In the genomic region with DNA sequence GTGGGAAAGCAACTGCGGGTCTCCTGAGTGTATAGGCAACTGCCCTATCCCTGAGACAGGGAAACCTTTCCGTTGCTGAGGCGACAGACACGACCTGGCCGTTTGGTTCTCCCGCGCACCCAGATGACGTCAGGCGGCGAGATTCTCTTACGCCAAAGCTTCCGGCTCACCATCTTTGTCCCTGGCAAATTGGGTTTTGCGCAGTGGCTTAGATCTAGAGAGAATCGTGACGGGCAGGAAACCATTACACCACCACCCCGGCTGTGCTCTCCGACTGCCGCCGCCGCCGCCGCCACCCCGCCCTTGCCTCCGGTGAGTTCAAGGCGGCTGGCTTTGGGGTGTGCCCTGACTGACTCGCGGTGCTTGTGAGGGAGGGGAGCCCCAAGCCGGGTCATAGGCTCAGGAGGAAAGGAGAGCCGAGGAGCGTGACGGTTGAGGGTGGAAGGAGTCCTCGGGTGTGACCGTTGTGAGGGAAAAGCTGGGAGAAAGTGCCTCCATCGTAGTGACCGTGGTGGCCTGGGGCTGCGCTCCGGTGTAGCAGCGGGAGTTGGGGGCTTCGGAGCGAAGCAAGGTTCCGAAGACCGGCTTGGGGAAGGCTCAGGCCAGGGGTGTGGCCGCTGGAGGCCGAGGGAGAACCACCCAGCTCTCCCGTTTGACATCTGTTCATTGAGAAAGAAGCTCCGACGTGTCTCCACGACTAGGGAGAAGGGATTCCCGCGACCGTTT, we compare ENCODE assay signal across 8 mouse cellular contexts. TPM values are rescaled to one million over a fixed set of nuclear protein-coding genes. Genes with fewer than 3 reads are reported as not detected.
DNase-seq lines count a peak whose midpoint lies in the region; ATAC-seq and TF ChIP-seq lines count a peak whose summit lies in the region.

A gene (minus strand): TSS at position 61 of the 726 bp plus-strand sequence.

- peak within 1 kb of the TSS; percentile 97 for H3K9ac ChIP-seq in hindbrain, embryonic 13.5 days

- in situ Hi-C loops in Patski (cut with MboI; ENCODE audit: low pct_unique_long_range_greater_than_20kb), result no loop called here

- peak within 1 kb of the TSS; percentile 99 for H3K27ac ChIP-seq in hindbrain, embryonic 13.5 days

- under 1% methylated on average over 50 of the region's 51 CpGs for WGBS in hindbrain, embryonic 13.5 days

- CTCF ChIA-PET in Patski (lab: Charles Lee), result no interaction called here

- H3K36me3 ChIP-seq in hindbrain, embryonic 13.5 days, result no peaks in the 10 kb centered on the region

- POLR2A ChIA-PET in Patski (lab: Charles Lee), result interaction anchor here (0.7 to 1.2 kb wide), 2 partner anchors 10 to 393 kb away, joined by 3 to 6 read pairs; no protein-coding TSS in a partner anchor

- H3K4me1 ChIP-seq in hindbrain, embryonic 13.5 days (replicated peaks), result peaks cover 46% of the 10 kb centered on the region

- no peaks in the 10 kb centered on the region for H3K9me3 ChIP-seq in hindbrain, embryonic 13.5 days

- TF ChIP-seq CTCF in Patski (IDR thresholded peaks at IDR 0.05), result no peak

- peak within 1 kb of the TSS; percentile 93 for H3K4me3 ChIP-seq in hindbrain, embryonic 13.5 days

- peak; percentile 72 for ATAC-seq in Patski
- peak; percentile 81 for ATAC-seq in hindbrain, embryonic 13.5 days (ENCODE audit: low FRiP score)

- H3K27me3 ChIP-seq in Patski, result no peaks in the 10 kb centered on the region
- H3K27me3 ChIP-seq in hindbrain, embryonic 13.5 days, result no peaks in the 10 kb centered on the region

- H3K4me2 ChIP-seq in hindbrain, embryonic 13.5 days, result peak within 1 kb of the TSS; percentile 68

- DNase-seq in Patski (ENCODE audit: low read depth, low spot score), result peak; percentile 71
- peak; percentile 98 for DNase-seq in cerebellum, postnatal 14 days
- DNase-seq in frontal cortex, postnatal 14 days (ENCODE audit: low spot score in 2 of 2), result peak; percentile 89 to 93
- DNase-seq in layer of hippocampus, postnatal 25 days (ENCODE audit: extremely low spot score in 1 of 2, low spot score in 1 of 2), result peak; percentile 91 to 95
- peak; percentile 95 for DNase-seq in lung, postnatal 25 days (ENCODE audit: low spot score)
- DNase-seq in retina, embryonic 14.5 days (ENCODE audit: low spot score), result peak; percentile 97
- DNase-seq in thymus, postnatal 4 days, result peak; percentile 96

RNA-seq across cellular contexts. Expression of the gene that starts here (rescaled TPM):
- 12.7 TPM for polyA plus RNA-seq in Patski (2021)
- polyA plus RNA-seq in hindbrain, embryonic 13.5 days (2015; fragmentation: Nextera tagmentation; extraction: Ambion mirVana), result 16.8 and 18.3 TPM in 2 replicates
- total RNA-seq in layer of hippocampus, postnatal 25 days (2021), result 10 to 100 TPM; 11.3 to 18.1 TPM

Comparison
In these comparisons a context has a peak if more than half of its experiments do, and no peak if none do; other contexts are left out.
1. Peak in every context shown above with its lines: DNase-seq, ATAC-seq, H3K4me3 ChIP-seq and H3K27ac ChIP-seq.